Mouse (Mus musculus): Measurements from ENCODE around the gene Cdcp2. TPM values are rescaled to one million over a fixed set of nuclear protein-coding genes. Genes with fewer than 3 reads are reported as not detected.
A peak's percentile ranks its signal among the peaks of the same experiment; 100 is the strongest.

Cdcp2 gene
- polyA plus RNA-seq, 1 experiment: not detected

GRCm38 (mm10) chr4:107127901-107128669 lies 31.4 kb downstream of the Cdcp2 start:
- no peak for DNase-seq (ENCODE audit: extremely low spot score in 1 of 2, low spot score in 1 of 2)

GRCm38 (mm10) chr4:107129373-107129772 lies 32.7 kb downstream of the Cdcp2 start:
- DNase-seq (ENCODE audit: extremely low spot score in 1 of 2, low spot score in 1 of 2): no peak

- DNase-seq (ENCODE audit: extremely low spot score in 1 of 2, low spot score in 1 of 2): peak in 1 of 2 experiments; percentile 48
Observed at GRCm38 (mm10) chr4:107130534-107130933, 33.8 kb downstream of the Cdcp2 start.

GRCm38 (mm10) chr4:107134891-107135290 lies 38.2 kb downstream of the Cdcp2 start:
- no peak for DNase-seq (ENCODE audit: extremely low spot score in 1 of 2, low spot score in 1 of 2)

GRCm38 (mm10) chr4:107135663-107136062 lies 39.0 kb downstream of the Cdcp2 start:
- no peak for DNase-seq (ENCODE audit: extremely low spot score in 1 of 2, low spot score in 1 of 2)

GRCm38 (mm10) chr4:107136531-107136930 lies 39.8 kb downstream of the Cdcp2 start:
- DNase-seq (ENCODE audit: extremely low spot score in 1 of 2, low spot score in 1 of 2): no peak

- no peak for DNase-seq (ENCODE audit: extremely low spot score in 1 of 2, low spot score in 1 of 2)
Observed at GRCm38 (mm10) chr4:107138948-107139835, 42.5 kb downstream of the Cdcp2 start.

- no peak for DNase-seq (ENCODE audit: extremely low spot score in 1 of 2, low spot score in 1 of 2)
Observed at GRCm38 (mm10) chr4:107139836-107140631, 43.3 kb downstream of the Cdcp2 start.

GRCm38 (mm10) chr4:107143511-107143910 lies 46.8 kb downstream of the Cdcp2 start:
- no peak for DNase-seq (ENCODE audit: extremely low spot score in 1 of 2, low spot score in 1 of 2)

GRCm38 (mm10) chr4:107150991-107151390 lies 54.3 kb downstream of the Cdcp2 start:
- peak in 1 of 2 experiments; percentile 66 for DNase-seq (ENCODE audit: extremely low spot score in 1 of 2, low spot score in 1 of 2)

GRCm38 (mm10) chr4:107152571-107152970 lies 55.9 kb downstream of the Cdcp2 start:
- no peak for DNase-seq (ENCODE audit: extremely low spot score in 1 of 2, low spot score in 1 of 2)

- DNase-seq (ENCODE audit: extremely low spot score in 1 of 2, low spot score in 1 of 2): no peak
Observed at GRCm38 (mm10) chr4:107156983-107157401, 60.3 kb downstream of the Cdcp2 start.

GRCm38 (mm10) chr4:107159166-107159773 lies 62.6 kb downstream of the Cdcp2 start:
- peak in 1 of 2 experiments; percentile 34 for DNase-seq (ENCODE audit: extremely low spot score in 1 of 2, low spot score in 1 of 2)

GRCm38 (mm10) chr4:107160181-107160580 lies 63.5 kb downstream of the Cdcp2 start:
- no peak for DNase-seq (ENCODE audit: extremely low spot score in 1 of 2, low spot score in 1 of 2)

Other genes with a start within 250 kb of the Cdcp2 start
- 92.7 and 95.6 TPM in 2 replicates for gene Ssbp3, start 186.2 kb upstream of the Cdcp2 start, polyA plus RNA-seq (2012; rRNA removed)
- gene Mrpl37, start 30.0 kb upstream of the Cdcp2 start, polyA plus RNA-seq (2012; rRNA removed): 72.7 and 76.4 TPM in 2 replicates
- gene Cyb5rl, start 29.9 kb upstream of the Cdcp2 start, polyA plus RNA-seq (2012; rRNA removed): 5.0 and 7.8 TPM in 2 replicates
- gene Tmem59, start 81.5 kb downstream of the Cdcp2 start, polyA plus RNA-seq (2012; rRNA removed): 224 and 231 TPM in 2 replicates
- gene Tceanc2, start 82.2 kb downstream of the Cdcp2 start, polyA plus RNA-seq (2012; rRNA removed): 7.2 and 8.1 TPM in 2 replicates
- 0.10 TPM in 1 of 2 replicates, not detected in the other for gene Ldlrad1, start 112.3 kb downstream of the Cdcp2 start, polyA plus RNA-seq (2012; rRNA removed)
- 20.6 and 21.8 TPM in 2 replicates for gene Lrrc42, start 156.6 kb downstream of the Cdcp2 start, polyA plus RNA-seq (2012; rRNA removed)
- 18.2 and 19.0 TPM in 2 replicates for gene Hspb11, start 156.7 kb downstream of the Cdcp2 start, polyA plus RNA-seq (2012; rRNA removed)
- gene Dio1, start 210.3 kb downstream of the Cdcp2 start, polyA plus RNA-seq (2012; rRNA removed): not detected in 2 replicates
- 43.2 and 48.8 TPM in 2 replicates for gene Yipf1, start 217.5 kb downstream of the Cdcp2 start, polyA plus RNA-seq (2012; rRNA removed)

Measured in frontal cortex, adult 2 months (tissue).